Mouse (Mus musculus): ENCODE results near the gene Olfr262.

DNA sequence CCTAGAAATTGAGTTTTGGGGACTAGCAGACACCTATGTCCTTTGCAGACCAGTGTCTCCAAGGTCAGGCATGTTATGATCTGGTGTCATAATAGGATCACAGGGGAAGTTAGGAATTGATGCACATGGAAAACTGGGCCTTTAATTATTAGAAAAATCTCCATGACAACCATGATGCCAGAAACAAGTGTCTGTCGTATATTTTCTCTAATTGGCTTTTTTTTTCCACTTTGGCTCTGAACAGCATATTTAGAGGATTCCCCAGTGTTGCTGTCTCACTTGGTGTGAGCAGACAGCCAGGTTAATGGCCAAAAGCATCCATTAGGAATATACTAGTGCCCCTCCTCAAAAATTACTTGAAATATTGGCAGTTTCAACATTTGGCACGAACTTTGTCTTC is 38.1 kb upstream of the Olfr262 start, which contains the start of gene Olfr1434:
- TF ChIP-seq POLR2A (IDR thresholded peaks at IDR 0.05; ENCODE audit: low read depth, low read length) (no peak), CTCF (conservative IDR thresholded peaks at IDR 0.05; ENCODE audit: insufficient read depth, insufficient read length, low read depth, low read length) (no peak)
